Mouse (Mus musculus) cerebellum, postnatal 36 days (tissue): ENCODE data around the gene Alx3.

Experiments
- DNase-seq, 2 experiments: peaks; one replicate each; pipeline ENCODE4 v3.0.0; 2021 to 2022; ENCODE audit warnings: mixed read lengths in 2 of 2

Gene Alx3

DNA sequence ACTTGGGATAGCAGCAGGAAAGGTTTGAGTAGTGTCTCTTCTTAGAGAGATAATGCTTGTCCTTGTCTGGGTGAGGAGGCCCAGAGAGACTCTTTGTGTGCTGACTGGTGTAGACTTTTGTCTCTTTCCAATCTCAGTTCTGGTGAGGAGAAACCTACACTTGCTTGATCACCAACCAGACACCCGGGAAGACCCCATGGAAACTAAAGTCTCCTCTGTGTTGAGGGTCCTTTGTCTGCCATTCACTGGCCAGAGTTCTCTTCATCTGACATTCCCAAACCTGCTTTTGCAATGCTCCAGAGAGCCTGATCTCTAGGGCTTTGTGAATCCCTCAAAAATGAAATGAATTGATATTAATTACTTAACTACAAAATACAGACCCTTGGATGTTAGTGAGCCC, 10.9 kb upstream of the Alx3 start:
- no peak for DNase-seq

DNA sequence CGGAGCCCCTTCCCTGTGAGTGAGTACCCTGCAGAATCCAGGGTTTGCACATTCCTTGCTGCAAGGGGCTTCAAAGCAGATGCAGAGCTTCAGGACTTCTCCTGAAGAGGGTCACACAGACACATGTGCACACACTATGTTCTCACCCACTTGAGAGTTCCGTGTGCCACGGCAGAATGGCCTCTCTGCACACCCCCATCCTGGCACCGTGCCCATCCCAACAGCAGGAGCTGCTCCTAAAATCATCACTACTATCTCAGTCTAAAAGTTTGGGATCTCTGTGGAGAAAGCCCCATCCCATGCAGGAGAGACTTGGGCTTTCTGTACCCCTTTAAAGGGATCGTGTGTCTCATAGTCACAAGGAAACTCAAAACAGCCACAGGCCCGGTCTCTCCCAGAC, 8.3 kb upstream of the Alx3 start:
- no peak for DNase-seq

DNA sequence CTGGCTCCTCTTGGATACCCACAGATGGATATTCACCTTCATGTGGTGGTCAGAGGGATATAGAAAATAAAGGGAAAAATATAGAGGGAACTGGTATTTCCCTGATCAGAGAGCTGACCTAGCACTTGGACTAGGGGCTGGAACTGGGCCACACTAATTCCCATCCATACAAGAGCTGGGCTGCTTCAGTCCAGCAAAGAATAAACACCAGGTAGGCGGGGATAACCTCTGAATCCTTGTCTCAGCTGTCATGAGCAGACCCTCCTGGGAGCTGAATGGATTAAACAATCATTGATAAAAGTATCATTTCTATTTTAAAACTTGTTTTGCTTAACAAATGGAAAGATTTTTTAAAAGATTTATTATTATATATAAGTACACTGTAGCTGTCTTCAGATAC, 3.2 kb upstream of the Alx3 start:
- DNase-seq, result no peak

DNA sequence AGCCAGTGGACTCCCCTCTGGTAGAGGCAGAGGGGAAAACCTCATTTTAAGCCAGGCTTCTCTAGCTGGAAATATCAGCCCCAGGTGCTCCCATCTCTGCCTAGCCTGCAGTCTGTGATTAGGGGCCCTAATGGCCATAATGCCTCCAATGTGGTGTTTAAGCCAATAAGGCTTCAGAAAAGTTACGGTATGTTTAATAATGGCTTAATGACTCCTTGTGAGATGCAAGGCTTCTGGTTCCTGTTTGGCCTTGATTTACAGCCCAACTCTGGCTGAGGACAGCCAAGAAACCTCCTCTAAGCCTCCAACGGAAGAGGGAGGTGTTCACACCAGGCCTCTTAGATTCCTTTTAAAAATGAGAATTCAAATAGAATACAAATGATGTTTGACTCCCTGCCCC, 1.2 kb upstream of the Alx3 start:
- DNase-seq, result no peak

DNA sequence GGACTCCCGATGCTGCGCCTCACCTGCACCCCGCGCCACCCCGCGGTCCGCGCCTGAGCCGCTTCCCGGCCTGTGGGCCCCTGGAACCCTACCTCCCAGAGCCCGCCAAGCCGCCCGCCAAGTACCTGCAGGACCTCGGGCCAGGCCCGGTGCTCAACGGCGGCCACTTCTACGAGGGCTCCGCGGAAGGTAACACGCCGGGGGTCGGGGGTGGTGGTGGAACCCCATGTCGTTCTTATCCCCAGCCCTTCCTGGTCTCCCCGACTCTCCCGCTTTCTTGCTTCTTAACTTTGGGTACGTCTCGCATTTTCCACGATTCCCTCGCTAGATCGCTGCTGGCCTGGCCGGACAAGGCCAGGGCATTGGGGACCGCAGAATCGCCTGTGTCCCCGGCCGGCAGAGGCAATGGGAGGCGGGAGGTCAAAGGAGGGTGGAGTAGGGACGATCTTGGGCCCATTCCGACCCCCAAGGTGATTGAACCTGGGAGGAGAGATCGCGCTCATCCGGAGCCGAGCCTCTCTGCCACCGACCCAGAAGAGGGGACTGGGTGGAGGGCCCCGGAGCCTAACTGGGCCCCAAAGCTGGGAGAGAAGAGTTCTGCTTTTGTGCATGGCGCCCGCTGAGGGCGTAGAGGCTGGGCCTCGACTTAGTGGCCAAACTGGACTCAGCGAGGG, 570 bp downstream of the Alx3 start:
- no peak for DNase-seq

DNA sequence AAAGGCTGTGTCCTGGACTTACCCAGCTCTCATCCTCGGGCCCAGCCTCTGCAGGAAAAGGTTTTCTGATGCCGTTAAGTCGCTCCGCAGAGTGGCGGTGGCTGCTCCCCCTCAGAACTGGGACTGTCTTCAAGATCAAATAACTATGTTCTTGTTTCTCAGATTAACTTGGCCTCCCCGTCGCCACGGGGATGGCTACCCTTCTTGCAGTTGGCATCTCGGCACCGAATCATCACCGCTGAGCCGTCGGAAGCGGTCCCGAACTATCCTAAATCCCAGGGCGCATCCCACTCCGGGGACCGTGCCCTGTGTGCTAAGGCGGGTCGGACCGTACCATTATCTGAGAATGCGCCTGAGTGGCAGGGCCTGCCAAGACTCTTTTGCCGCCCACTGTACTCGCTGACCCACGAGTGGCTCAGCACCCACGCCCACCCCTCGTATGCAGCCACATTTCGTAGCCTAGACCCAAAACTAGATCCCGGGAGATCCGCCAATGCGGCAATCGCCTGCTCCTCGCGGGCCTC, 1.2 kb downstream of the Alx3 start:
- peak in 1 of 2 experiments; percentile 15 for DNase-seq

DNA sequence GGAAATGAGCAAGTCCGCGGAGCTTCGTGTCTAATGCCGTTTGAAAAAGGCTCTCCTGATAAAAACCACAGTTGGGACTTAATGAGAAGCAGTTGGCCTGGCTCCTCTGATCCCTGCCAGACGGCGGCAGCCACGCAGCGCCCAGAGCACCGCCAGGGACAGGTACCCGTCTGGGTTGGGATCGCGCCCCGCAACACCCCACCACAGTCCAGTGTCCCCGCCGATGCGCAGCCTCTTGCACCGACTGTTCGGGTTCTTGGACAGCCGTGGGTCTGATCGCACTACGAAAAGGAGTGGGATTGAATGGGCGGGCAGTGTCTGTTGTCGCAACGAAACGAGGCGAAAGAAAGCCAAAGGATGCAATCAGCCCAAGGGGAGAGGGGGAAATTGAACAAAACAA, 1.7 kb downstream of the Alx3 start:
- DNase-seq, result peak in 1 of 2 experiments; percentile 40

DNA sequence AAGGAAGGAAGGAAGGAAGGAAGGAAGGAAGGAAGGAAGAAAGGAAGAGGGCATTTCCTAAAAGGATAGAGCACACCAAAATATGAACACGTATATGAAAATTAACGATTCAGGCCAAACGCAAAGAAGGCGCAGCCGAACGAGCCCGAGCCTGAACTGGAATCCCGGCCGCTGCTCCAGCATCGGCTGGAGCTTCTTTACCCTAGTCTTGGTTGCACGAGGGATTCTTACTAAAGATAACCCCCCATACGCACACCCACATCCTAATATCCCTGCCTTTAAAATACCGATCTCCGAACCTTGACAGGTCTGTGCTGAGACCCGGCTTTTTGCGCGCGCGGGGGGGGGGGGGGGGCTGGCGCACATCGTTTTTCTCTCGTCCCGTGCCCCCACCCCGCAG, 2.3 kb downstream of the Alx3 start:
- no peak for DNase-seq

DNA sequence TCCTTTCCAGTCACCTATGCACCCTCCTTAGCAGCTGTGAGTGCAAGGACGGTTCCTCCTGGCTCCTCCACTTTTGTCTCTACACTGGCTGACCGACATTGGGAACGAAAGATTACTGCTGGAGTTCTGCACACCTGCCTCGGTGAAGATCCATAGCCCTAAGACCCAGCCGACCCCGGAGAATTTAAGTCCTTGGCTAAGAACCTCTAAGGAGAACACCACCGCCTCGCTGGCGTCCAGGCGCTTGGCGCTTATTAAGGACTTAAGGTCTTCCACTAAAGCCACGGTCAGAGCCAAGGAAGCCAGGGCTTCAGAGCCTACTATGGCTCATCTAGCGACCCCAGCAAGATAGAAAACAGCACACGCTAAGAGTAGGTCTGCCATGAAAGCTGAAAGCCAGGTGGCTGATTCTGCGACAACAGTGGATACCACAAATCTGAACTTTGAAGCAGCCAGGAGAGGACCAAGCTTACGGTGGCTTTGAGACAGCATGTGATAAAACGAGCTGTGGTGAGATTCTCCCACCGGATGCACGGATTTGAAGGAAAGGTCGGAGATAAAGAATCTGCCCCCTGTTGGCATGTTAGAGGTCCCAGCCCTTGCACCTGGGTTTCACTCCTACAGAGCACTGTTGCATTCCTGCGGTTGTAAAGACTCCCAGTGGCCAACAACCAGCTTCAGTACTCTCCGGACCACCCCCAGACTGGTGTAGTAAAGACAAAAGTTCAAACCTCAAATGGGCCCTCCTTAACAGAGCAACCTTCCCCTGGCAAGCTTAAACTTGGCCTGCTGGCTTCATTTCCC, 3.0 kb downstream of the Alx3 start:
- no peak for DNase-seq

DNA sequence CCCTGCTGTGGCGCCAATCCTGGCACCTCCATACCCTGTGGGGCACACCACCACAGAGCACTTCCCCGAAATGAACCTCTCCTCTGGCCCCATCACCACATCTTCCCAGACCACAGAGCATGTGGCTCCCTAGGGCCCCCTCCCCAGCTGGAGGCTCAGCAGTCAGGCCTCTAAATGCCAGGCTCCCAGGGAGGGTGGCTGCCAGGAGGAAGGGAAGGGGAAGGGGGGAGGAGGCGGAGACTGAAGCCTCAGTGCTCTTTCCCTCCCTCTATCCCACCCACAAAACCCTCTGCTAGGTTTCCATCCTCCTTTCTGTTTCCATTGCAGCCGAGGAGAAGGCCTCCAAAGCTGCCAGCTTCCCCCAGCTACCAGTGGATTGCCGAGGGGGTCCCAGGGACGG, 5.3 kb downstream of the Alx3 start:
- no peak for DNase-seq

DNA sequence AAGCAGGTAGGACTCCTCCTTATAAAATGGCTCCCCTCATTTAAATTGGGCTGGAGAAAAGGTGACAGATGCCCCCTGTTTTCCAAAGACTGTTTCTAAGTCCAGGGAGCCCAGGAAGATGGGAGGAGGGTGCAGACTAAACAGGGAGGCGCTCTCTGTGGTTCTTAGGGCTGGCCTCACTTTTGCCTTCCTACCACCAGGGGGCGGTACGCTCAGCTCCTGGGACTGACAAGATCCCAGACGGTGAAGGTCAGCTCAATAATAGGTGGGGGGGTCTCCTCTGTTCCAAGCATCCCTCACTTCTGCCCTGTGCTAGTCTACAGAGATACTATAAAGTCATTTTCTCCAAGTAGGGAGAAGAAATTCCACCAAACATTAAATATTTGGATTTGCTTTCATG, 10.5 kb downstream of the Alx3 start:
- DNase-seq, result peak; percentile 58 to 63

DNA sequence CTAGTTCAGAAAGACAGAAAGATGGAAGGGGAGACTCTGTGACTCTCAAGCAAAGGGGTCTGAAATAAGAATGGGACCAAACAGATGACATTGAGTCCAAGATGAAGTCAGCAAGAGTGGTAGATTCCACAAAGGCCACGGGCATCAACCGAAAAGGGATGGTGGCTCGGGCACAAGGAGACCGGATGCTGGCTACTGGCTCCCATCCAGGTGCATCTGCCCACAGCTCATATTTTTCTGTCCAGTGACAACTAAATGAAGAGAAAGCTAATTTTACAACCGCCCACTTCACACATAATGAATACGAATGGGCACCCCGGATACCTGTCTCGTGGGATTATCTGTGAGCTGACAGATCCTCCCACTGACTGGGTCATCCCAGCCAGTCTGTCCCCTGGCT, 12.4 kb downstream of the Alx3 start:
- no peak for DNase-seq

DNA sequence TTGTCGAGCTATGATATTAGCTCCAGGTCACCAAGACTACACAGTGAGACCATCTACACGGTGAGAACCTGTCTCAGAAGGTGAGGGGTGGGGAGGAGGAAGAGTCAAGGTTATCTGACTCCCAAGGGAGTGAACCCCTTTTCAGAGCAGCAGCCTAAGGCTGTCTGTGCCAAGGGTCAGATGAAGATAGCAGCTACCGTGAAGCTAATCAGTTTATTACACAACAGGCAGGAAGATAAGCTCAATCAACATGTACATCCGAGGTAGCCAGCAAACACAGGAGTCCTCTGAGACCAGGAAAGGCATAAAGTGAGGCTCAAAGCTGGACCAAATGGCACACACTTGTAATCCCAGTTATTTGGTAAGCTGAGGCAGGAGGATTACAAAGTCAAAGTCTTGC, 14.0 kb downstream of the Alx3 start:
- no peak for DNase-seq

DNA sequence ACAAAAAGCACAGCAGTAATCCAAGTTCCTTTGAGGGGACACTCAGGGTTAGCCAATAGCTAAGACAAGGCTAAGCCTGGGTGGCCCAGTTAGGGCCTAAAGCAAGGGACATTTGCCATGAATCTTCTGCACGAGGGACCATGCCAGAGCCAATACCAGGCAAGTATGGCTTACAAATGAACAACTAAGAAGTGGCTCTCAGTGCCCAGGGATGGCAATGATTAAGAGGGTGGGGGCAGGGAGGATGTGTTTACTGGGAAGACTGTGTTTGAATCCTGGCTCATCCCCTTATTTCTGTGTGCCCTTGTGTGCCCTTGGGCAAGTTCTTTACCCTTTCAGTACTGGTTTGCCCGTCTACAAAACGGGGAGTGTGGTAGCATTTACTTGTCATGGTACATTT, 14.5 kb downstream of the Alx3 start:
- DNase-seq, result no peak

DNA sequence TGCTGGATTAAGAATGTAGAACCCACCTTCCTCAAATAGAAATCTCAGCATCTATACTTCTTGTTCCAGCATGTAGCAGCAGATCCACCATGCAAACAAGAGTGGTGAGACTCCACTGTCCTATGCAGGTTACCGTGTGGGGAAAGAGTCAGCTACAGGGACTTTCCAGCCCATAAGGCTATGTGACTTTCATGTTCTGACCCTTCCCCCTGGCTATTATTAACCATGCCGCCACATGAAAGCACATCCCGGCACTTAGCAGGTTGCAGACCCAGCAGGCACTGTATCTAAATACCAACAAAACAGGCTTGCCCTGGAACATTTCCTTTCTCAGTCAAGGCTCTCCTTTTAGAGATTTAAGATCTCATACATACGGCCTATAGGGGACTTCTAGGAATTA, 16.6 kb downstream of the Alx3 start:
- no peak for DNase-seq

DNA sequence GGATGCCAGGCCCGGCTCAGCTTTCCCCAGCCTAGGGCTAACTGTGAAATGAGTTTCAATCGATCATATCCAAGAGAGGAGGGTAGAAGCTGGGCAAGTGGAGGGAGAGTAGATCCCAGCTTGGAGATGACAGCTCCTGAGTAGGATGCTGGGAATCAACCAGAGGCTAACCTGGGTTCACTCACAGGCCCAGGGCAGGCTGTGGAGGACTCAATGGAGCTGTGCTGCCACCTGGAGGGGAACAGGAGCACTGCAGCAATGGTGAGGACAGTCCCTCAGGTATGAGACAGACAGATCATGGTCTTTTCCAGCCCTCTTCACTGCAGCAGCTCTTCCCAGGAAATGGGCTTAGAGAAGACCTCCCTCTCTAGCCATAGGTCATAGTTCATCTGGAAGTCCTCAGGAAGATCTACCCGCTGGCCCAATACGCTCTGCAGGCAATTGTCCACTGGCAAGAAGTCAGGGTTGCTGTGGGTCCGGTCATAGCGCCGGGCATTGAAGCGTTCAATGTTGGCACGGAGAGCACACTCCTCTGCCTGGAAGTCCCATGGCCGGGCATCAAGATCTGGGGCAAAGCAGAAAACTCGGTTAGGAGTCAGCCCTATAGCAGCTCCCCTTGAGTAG, 18.2 kb downstream of the Alx3 start:
- peak; percentile 77 to 81 for DNase-seq

DNA sequence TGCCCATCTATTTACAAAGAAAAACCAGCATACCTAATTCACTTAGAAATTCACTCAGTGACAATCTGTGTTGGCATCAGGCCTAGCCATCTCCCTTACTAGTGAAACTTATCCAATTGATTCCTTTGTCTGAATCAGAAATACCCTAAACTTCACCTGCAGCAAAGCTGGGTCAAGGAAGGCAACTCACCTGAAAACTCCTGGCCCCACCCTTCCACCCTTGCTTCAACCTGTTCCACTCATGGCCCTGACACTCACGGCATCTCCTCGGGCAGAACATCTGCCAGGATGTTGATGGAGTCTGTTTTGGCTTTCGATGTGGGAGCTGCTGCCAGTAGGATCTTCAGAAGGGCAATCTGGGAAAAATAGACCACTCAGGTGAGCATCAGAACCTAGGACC, 23.0 kb downstream of the Alx3 start:
- DNase-seq, result no peak

DNA sequence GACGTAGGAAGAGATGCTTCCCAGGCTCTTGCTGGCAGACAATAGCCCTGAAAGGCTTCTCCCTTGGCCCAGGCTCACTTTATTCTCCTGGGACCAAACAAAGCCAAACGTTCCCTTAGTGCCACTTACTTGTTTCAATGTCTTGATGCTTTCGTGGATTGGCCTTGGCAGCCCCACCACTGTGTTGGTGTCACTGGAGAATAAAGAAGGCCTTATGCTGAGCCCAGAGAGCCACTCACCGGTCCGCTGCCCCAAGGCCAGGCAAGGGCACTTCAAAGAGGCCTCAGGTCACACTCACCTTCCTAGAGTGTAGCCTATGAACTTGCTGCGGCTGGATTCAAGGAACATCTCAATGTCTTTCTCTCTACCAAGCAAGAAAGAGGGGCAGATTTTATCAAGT, 25.1 kb downstream of the Alx3 start:
- DNase-seq, result no peak

DNA sequence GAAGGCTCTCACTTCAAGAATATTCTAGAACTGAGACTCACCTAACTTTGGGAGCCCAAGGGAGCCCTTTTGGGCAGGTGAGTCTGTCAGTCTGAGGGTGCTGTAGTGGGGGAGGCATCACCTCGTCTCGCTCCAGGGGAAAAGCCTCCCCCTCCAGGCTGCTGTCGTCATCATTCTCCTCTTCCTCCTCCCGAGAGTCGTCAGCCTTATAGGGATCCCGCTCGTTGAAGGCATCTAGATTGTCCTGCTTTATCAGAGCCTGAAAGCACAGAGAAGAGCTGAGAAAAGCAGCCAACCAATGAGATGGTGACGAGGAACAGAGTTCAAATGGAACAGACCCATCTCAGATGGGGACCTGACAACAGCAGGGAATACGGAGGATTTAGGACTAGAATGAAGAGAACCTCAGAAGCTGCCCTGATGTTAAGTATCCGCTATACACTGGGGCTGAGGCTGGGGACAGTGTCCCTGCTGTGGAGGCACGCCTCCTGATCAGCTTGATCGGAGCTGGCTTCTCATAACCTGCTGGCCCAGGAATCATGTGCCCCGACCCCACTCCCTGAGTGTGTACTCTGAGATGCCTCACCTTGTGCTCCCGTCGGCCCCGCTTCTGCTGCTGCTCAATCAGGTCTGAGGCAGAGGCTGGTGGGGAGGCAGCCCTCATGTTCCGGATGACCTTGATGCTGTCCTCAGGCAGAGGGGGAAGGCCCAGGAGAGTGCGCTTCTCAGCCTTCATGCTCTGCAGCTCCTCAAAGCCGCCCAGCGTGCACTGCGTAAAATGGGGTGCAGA, 26.6 kb downstream of the Alx3 start:
- no peak for DNase-seq

DNA sequence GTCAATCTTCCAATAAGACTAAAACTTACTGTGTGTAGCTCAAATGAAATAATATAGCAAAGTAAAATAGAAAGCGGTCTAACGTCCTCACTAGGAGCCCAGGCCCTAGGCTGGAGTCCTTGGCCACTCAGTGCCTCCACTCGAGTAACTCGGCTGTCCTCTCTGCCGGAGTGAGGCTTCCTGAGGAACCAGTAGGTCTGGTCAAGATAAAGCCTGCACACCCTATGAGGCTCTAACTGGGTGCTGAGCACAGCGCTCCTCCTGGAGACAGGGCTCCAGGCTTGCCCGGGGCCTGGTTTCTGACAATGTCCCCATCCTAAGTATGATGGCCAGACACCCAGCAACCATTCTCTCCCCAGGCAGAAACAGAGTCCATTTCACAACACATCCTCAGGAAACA, 27.7 kb downstream of the Alx3 start:
- DNase-seq, result no peak

DNA sequence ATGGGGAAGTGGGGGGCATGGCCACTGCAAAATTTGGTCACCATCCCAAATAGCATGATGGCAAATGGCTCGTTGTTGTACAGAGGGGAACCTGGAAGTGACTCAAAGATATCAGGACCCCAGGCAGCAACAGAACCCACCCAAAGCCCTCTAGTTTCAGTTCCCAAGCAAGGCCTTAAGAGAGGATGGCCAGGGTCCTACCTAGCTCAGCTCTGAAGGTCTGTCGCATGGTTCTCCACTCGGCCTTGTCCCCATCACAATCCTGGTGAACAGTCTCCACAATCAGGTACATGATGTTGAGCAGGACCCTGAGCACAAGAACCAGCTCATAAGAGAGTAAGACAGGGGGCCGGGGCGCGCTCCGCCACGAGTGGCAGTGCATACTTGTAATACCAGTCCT, 29.6 kb downstream of the Alx3 start:
- no peak for DNase-seq

DNA sequence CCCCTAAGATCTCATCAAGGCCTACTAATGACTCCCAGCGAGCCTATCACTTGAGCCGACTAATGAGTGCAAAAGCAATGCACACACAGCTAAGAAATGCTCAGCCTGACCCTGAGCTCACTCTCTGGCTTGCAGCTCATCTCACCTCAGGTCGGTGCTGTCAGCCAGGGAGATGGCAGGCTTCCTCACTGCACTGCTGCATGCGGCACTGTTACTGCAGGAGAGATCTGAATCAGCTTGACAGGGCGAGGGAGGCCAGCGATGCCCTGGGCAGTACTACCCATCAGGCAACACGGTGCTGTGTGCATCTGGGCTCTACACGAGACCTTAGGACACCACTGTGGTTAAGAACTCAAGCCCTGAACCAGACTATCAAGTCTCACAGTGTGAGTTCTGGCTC, 30.7 kb downstream of the Alx3 start:
- no peak for DNase-seq

DNA sequence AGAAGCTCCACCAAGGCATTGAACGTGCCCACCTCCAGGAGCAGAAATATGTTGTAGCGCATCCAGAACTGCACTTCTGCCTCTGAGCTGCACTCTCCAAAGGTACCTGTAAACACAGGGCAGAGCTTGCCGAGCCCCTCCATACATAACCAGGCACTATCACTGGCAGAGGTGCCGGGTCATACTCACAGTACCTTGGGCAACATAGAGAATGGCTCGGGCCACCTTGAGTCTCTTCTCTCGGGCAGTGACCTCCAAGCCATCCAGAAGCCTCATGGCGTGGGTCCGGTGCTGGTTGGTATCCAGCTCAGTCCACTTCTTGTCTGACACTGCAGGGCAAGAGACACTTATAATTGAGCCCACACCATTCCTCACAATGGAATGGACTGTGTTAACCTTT, 31.9 kb downstream of the Alx3 start:
- DNase-seq, result no peak
